Mouse (Mus musculus) cortical plate, adult 2 months (tissue): ENCODE results near the gene Spsb3. TPM values are rescaled to one million over a fixed set of nuclear protein-coding genes. Genes with fewer than 3 reads are reported as not detected.

ENCODE experiments used
- H3K27ac ChIP-seq: fragments of 200-500 bp; 2 replicates; pipeline ENCODE4 v1.5.1; 2012; ENCODE audit warnings: low read length, control low read depth, inconsistent platforms; ENCODE audit not compliant: insufficient read depth
- H3K4me1 ChIP-seq: fragments of 200-500 bp; 2 replicates; pipeline ENCODE4 v1.6.1; 2011; ENCODE audit warnings: low read length; ENCODE audit not compliant: control insufficient read depth, insufficient read depth
- H3K4me3 ChIP-seq: fragments of 200-500 bp; 2 replicates; pipeline ENCODE4 v1.5.1; 2011; ENCODE audit warnings: mild to moderate bottlenecking, low read length, control low read depth; ENCODE audit not compliant: insufficient read depth
- CTCF ChIP-seq: fragments of 200-500 bp; IDR thresholded peaks from 2 replicates; pipeline ENCODE4 v1.5.1; 2011; ENCODE audit warnings: mild to moderate bottlenecking, control low read depth, low read length; ENCODE audit not compliant: insufficient read depth; ENCODE audit errors: extremely low read depth
- POLR2A ChIP-seq: fragments of 200-500 bp; IDR thresholded peaks from 2 replicates; pipeline ENCODE4 v1.6.1; 2011; ENCODE audit warnings: mild to moderate bottlenecking, low read length, control low read depth; ENCODE audit not compliant: insufficient read depth; ENCODE audit errors: extremely low read depth
- polyA plus RNA-seq: library from polyadenylated mRNA; depleted of rRNA; stranded (reverse); fragments of >200 nt; gene quantifications from 2 replicates; pipeline ENCODE4 v1.2.3, GENCODE M21; 2012

Spsb3 gene
- polyA plus RNA-seq, 1 experiment, result 92.7 TPM

GRCm38 (mm10) chr17:24850065-24850772, 36.2 kb upstream of the Spsb3 start, which contains the start of gene Fahd1:
Gene Fahd1 (minus strand): TSS chr17:24850364.
- peak within 1 kb of the TSS; percentile 96 for H3K27ac ChIP-seq
- H3K4me3 ChIP-seq, result peak within 1 kb of the TSS; percentile 72
- H3K4me1 ChIP-seq, result peaks cover 8% of the 10 kb centered on the region
- TF ChIP-seq POLR2A (peak; percentile 75; the same call in 1 of the 2 replicates), CTCF (no peak)

GRCm38 (mm10) chr17:24850773-24851127, 35.7 kb upstream of the Spsb3 start:
- H3K4me3 ChIP-seq, result peak overlapping the region; percentile 72
- TF ChIP-seq POLR2A (no peak), CTCF (no peak)
- 0 out of 2 replicates have a peak overlapping the region, but pooled peaks have one; percentile 11 for H3K27ac ChIP-seq
- H3K4me1 ChIP-seq, result peaks cover 8% of the 10 kb centered on the region

- peaks cover 8% of the 10 kb centered on the region for H3K4me1 ChIP-seq
- H3K27ac ChIP-seq, result no peak overlapping the region
- no peak for TF ChIP-seq CTCF
- no peak for TF ChIP-seq POLR2A
- H3K4me3 ChIP-seq, result peak overlapping the region; percentile 72
Measured at GRCm38 (mm10) chr17:24851381-24852125, 34.9 kb upstream of the Spsb3 start.

GRCm38 (mm10) chr17:24855838-24856464, 30.5 kb upstream of the Spsb3 start:
- TF ChIP-seq CTCF, result no peak
- peaks cover 5% of the 10 kb centered on the region; the same call in 1 of the 2 replicates for H3K4me1 ChIP-seq

GRCm38 (mm10) chr17:24856589-24856988, 29.9 kb upstream of the Spsb3 start:
- no peak for TF ChIP-seq CTCF
- TF ChIP-seq POLR2A, result no peak
- Histone ChIP-seq H3K4me1 (peaks cover 3% of the 10 kb centered on the region; the same call in 1 of the 2 replicates), H3K4me3 (no peak overlapping the region), H3K27ac (no peak overlapping the region)

More at GRCm38 (mm10) chr17:24855838-24856464, 30.5 kb upstream of the Spsb3 start:
- Histone ChIP-seq H3K4me3 (no peak overlapping the region), H3K27ac (no peak overlapping the region)

GRCm38 (mm10) chr17:24857831-24858470, 28.5 kb upstream of the Spsb3 start:
- H3K4me3 ChIP-seq, result no peak overlapping the region
- H3K27ac ChIP-seq, result no peak overlapping the region
- TF ChIP-seq CTCF (no peak), POLR2A (no peak)
- H3K4me1 ChIP-seq, result no peaks in the 10 kb centered on the region

- H3K27ac ChIP-seq, result no peak overlapping the region
- no peaks in the 10 kb centered on the region for H3K4me1 ChIP-seq
- H3K4me3 ChIP-seq, result no peak overlapping the region
- TF ChIP-seq POLR2A (no peak), CTCF (no peak)
Measured at GRCm38 (mm10) chr17:24858967-24859366, 27.5 kb upstream of the Spsb3 start.

- Histone ChIP-seq H3K4me3 (no peak overlapping the region), H3K4me1 (no peaks in the 10 kb centered on the region), H3K27ac (no peak overlapping the region)
- TF ChIP-seq CTCF (no peak), POLR2A (no peak)
Measured at GRCm38 (mm10) chr17:24860076-24860475, 26.4 kb upstream of the Spsb3 start.

- Histone ChIP-seq H3K4me1 (no peaks in the 10 kb centered on the region), H3K27ac (no peak overlapping the region), H3K4me3 (no peak overlapping the region)
- TF ChIP-seq POLR2A (no peak), CTCF (no peak)
Measured at GRCm38 (mm10) chr17:24861785-24862184, 24.7 kb upstream of the Spsb3 start.
